Mouse (Mus musculus): ENCODE measurements around the gene Sema5a.

Gene Sema5a

DNA sequence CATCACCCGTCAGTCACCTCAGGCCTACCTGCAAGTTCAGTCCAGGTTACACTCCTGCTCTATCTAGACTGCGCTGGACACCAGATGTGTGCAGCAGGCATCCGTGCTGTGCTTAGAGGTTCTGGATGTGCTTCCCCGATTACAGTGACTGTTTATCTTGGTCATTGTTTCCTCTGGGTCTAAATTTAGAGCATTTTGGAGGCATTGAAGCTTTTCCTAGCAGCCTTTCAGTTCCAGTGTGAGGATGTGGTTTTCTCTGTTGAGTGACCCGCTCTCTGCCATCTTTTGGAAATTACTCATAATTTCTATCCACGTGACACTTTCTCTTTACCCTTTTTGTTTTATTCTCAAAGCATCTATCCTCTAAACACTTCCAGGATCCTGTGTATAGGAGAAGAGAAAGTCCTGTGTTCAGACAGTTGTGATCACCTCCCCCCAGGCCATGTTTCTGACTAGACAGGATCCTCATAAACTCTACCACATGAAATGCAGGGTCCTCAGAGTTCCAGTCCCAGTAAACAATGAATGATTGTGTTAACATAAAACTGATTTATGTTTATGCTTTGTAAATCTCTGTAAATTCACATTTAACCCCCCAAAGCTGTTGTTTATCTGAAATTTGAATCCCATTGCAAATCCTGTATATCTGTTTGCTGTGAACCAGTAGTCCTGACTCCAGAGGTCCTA, 62.1 kb downstream of the Sema5a start:
- DNase-seq (ENCODE audit: extremely low spot score) = no peak

DNA sequence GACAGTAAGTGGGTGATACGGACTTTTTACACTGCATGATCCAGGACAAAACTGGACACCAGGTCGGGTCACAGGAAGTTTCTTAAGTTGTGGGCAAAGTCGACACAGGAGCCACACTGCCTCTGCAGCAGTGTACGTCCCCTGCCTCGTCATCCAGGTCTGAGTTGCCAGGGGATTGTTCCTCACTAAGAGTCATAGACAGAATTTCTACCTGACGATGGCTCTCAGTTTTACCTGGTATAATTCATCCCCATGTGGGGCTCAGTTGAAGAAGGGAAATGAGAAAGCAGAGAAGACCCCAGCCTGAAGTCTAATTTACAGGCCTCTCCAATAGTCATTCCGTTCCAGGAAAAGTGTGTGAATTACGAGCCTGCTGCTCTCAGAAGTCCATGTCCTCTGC, 66.2 kb downstream of the Sema5a start:
- DNase-seq (ENCODE audit: extremely low spot score) = no peak

DNA sequence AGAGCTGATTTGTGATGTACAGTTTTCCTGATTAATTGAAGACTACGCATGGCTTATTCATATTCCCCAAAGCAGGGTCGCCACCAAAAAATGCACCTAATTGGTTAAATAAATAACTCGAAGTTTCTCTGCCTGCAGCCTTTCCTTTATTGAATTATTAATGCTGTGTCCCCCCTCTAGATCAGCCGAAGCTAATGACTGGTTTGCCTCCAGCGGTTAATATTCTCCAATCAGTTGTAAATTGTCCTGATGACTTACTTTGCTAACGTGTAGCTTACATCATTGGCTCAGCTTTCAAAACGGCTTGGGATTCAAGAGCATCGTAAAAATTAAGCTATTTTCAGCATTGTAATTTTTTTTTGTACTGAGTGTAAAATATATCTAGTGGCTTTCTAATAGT, 66.7 kb downstream of the Sema5a start:
- DNase-seq (ENCODE audit: extremely low spot score) = no peak

DNA sequence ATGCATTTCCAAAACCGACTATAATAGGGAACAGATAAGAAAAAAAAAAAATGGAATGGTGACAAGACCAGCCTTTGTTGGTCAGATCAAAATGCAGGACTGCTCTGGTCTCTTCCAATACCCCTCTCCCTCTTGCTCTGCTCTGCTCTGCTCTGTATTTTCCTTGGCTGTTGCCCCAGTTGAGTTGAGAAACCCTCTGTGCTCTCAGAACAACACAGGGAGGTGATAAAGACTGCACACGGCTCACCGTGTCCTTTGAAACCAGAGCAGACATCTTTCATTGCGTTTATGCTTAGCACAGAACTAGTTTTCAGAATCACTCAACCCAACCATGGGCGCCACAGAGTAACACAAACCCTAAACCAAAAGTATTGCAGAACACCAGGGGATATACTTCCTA, 72.5 kb downstream of the Sema5a start:
- DNase-seq (ENCODE audit: extremely low spot score) = no peak

DNA sequence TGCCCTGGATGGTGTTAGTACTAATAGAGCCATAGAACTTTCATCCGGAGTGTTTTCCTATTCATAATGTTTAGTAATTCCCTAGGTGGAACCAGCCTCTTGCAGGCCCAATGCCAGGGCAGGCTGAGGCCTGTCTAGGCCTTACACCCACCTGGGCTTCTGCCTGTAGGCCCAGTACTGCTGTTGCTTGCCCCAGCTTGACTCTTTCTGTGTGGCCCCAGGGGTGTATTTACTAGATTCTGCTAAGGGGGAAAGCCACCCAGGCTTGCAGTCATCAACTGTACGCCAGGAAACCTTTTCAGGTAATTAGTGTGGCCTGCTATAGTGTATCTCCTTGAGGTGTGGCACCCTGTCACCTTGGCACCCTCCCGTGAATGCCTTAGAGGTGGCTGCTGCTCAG, 76.1 kb downstream of the Sema5a start:
- DNase-seq (ENCODE audit: extremely low spot score) = no peak

DNA sequence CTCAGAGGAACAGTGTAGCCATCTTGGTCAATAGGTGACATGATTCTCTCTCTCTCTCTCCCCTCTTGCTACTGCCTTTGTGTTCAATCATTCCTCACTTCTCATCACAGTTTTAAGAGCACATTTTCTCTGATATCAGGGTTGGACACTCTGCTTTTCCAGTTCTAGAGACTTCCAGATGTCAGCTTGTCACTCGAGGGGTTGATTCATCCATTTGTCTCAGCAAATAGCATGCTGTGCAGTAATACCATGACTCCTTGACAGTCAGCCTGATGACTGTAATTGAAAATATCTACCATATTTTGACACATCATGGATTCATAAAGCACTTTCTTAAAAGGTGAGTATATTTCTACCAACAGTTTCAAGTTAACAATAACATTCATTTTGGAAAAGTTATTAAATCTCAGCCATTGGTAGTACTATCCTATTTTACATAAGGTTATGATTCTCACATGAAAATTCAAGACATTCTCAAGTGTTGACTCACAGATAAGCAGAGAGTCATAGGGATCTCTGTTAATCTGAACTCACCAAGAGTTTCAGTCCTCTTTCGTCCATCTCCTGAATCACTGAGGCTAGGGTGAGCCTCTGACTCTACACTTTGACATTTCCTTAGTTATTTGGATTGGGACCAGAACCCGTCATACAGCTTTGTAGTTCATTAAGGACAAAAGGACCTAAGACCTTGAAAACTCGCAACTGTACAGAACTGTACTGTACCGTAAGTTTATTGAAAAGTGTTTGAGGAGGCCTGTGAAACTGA, 78.0 kb downstream of the Sema5a start:
- DNase-seq (ENCODE audit: extremely low spot score) = no peak

DNA sequence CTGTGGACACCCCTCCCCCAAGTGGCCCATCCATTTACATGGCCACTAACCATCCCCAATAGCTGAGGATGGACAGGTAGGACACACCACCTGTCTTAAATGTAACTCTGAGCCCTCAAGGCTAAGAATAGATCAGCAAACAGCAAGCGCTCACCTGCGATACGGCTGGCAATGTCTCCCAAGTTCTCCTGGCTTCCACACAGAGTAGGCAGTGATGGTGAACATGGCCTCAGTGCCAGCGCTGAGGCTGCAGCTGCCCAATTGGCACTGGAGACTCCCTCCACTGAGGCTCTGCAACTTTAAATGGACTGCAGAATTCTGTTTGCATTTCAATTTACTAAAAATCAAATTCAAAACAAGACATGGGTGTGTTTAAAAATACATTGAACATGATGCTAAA, 78.6 kb downstream of the Sema5a start:
- no peak for DNase-seq (ENCODE audit: extremely low spot score)

DNA sequence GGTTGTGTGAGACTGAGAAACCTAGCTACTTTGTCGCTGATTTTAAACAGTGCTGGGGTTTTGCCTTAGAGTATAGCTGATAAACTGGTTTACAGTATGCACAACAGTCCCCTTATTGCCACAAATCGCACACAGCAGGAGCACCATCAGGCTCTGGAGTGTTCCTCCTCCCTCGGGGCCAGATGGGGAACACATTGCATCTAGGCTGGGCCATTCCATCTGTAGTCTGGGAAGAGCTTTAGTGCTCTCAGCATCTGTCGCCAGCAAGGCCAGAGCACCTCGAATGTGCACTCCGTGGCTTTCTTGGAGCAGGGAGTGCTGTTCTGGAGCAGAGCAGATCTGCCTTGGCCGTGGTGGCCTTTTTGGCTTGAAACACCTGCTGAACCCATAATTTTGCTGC, 79.5 kb downstream of the Sema5a start:
- no peak for DNase-seq (ENCODE audit: extremely low spot score)

DNA sequence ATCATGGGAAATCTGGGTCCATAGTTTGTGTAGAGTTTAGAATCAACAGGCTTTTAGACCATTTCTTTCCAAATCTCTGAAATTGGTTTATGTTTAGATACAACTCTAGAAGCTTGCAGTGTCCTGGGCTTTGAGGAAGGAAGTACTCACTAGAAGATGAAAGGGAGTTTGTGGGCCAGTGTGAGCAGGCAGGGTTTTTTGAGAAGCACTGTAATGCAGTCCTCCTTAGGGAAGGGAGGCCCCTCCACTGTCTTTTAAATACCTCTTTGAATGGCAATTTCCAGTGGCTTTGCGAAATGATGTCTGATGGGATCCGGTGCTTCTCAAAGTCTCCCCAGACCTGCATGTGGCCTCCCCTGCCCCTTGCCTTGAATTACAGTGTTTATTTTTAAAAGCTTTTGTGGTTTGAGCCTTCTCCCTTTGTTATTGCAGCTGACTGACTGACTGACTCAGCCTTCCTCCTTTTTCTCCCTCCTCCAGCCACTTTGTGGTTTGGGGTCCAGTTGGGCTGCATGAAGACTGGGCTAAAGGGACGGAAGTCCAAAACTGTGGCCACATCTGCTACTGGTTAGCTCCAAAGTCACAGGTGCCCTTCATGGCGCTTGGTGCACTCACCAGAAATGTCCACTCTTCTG, 83.9 kb downstream of the Sema5a start:
- peak; percentile 44 for DNase-seq (ENCODE audit: extremely low spot score)

DNA sequence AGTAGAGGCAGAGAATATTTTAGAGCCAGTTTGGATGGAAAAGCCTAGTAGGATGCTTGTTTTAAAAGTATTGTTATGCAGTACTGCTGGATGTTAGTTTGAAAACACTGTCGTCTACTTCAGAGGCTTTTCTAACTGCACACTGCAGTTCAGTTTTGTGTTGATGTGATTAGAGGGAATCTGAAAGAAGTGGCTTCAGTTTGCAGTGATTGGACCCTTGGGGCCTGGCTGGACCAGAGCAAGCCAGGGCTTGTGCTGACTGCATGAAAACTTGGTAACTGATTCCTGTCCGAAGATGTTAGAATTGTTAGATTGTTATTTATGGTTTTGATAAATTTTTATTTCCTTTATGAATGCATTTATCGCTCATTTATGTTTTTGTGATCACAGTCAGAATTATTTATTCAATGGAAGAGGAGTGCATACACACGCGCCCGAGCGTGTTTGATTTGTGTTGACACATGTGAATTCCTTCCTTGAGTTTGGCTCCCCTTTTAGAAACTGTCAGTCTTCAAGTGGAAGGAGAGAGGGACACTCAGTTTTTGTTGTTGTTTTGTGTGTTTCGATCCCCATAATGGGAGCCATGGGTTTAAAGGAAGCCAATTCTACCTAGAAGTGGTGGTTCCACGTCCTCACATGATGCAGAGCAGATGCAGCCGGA, 85.2 kb downstream of the Sema5a start:
- no peak for DNase-seq (ENCODE audit: extremely low spot score)

DNA sequence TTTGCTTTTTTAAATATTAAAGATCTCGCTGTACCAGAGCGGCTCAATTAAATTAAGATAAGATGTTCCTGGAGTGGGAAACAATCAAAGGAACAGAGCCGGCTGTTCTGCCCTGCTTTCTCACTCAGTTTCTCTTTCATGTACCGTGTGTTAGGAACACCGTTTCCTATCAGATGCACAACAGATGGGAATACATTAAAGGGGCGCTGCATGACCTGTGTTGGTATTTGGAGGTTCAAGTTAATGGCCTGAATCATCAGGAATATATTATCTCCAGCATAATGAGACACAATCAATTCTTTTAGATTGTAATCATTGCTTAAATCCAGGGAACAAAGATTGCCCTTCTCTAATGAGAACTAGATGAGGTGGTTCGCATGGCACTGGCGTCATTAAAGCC, 85.8 kb downstream of the Sema5a start:
- DNase-seq (ENCODE audit: extremely low spot score) = no peak

DNA sequence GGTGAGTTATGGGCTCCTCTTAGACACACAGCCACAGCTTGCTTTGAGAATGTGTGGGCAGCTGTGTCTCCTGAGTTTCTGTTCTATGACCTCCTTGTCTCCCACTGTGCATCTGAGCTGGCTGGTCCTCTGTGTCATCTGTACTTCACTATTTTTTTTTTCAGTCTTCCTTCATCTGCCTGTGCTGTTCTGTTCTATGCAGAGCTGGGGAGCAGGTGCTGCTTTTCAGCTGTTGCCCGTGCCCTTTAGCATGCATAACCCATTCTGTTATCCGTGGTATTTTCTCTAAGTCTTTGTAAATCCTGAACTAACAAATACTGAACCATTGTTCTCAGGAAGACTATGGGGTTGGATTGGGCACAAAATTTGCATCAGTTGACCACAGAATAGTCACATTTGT, 86.4 kb downstream of the Sema5a start:
- DNase-seq (ENCODE audit: extremely low spot score) = no peak

DNA sequence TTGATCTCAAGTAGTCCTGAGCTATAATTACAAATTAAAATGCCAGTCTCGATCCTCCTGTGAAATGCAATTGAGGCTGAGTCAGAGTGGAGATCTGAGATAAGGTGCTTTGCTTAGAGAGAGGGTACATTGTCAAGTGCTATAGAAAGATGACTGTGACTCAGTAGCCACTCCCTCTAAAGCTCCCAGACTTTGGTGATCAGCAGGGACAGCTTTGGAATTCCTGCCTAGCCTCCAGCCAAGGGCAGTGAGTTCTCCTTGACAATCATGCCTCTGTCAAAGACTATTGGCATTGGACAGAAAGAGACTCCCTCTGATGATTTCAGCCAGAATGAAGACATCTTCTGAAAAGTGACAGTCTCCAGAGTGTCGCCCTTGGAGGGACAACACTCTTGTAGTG, 88.8 kb downstream of the Sema5a start:
- no peak for DNase-seq (ENCODE audit: extremely low spot score)

DNA sequence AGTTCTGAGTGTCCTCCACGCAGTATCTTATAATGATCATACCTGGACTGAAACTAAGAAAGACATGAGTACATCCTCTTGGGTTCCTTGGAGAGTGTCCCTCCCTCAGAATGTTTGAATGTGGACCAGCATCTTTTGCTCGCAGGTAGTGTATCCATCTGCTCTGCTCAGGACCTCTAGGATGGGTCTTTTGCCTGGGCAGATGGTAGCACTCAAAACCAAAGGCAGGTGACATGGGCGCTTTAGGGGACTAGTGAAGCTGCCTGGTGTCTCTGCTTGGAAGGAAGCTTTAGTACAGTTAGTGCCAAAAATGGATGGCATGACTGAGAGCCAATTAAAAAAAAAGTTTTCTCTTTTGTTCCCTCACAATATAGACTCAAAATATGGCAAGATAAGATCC, 93.2 kb downstream of the Sema5a start:
- no peak for DNase-seq (ENCODE audit: extremely low spot score)

DNA sequence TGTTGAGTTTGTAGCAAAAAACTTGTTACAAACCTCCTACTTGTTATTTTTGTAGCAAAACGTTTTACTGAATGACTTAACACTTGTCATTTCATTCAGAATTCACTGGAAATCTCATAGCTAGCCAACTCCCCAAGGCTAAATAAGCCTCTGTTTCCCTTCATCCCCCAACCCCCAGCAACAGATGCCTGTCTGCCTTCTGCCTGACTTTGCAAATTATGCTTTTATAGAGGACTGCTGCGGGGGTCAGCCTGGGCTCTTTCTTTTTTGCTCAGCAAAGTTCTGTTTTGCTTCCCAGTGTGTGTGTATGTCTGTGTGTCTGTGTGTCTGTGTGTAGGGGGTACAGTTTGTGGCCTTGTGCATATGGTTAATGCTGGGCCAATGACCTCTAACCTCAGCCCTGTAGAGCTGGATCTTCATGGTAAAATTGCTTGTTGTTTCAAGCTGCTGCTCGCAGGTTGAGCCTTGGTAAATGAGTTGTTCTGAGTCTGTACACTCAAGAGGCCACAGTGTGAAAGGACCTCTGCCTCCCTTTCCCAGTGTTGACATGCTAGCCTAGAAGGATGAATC, 94.2 kb downstream of the Sema5a start:
- DNase-seq (ENCODE audit: extremely low spot score) = peak; percentile 27

DNA sequence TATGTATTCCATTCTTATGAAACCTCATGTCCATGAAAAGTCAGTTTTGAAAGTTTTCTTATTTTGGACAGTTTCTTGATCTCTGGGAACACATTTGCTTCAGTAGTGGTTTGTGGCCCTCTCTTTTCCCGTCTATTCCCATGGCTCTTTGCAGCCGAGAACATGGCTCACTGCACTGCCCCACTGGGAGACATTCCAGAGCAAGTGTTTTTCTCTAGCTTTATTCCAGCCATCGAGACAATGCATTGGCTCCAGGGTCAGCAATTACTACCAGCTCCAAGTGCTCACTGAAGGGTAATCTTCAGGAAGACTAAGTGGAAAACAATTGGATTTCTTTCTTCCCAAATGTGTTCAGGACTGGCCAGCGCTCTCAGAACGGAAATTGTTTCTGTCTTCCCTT, 94.8 kb downstream of the Sema5a start:
- DNase-seq (ENCODE audit: extremely low spot score) = no peak

DNA sequence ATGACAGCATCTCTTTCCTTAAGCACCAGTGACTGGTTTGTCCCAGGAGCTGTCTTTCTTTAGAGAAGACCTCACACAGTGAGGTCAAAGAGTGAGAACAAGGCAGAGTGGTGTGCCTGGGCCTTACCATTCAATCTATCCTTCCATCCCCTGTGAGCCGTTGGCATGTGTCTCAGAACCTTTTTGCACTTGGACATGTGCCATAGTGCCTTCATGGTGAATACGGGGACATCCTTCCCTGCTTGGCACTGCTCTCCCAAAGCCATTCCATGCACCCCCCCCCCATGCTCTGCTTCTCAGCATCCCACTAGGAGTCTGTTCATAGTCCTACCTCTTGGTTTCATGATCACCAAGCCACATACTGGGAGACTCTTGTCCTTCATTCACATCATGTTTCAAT, 96.8 kb downstream of the Sema5a start:
- DNase-seq (ENCODE audit: extremely low spot score) = no peak

DNA sequence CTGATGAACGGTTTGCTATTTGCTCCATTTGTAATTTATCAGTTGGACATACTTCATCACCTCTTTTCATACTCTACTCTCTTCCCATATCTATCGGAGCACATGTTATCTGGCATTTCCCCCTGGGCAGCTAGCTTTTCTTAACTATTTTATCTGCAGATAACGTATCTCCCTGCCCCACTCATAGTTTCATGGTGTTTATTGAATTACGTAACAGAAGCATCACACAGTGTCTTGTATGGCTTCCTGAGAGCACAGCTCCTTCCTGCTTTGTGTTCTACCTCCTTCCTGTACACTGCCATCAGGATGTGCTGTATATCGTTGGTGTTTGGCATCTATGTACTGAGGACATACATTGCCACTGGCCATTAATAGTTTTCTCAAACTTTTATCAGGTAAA, 98.9 kb downstream of the Sema5a start:
- DNase-seq (ENCODE audit: extremely low spot score) = no peak

DNA sequence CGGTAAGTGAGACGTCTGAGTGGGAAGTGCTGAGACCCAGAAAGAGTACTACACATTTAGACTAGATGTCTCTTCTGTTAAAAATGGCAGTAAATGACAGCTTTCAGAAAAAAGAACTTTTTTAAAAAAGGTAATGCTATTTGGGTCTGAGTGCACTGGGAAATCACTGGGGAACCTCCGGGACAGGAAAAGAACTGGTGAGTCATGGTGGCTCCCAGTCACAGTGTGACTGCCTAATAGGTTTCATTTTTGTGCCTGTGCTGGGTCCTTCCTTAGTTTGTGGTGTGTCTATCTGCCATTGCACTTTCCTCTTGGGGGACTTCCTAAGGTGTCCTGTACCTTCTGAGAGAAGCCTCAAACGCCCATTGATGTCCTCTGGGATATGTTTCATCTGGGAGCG, 102.7 kb downstream of the Sema5a start:
- no peak for DNase-seq (ENCODE audit: extremely low spot score)

DNA sequence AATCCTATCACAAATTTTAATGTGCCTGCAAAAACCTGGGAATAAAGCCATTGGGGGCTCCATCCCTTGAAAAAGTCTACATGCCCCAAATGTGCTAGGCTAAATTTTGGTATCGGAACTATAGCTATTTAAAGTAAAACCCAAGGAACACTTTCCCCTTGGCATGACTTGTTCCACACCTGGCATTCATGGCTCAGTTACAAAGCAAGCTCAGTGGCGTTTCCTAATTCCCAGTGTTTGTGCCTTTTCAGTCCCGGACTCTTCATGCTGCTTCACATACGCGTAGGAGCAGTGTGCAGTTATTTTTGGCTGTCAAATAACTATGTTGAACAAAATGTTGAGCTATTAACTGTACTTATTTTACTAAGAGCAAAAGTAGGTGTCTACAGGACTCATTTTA, 104.7 kb downstream of the Sema5a start:
- no peak for DNase-seq (ENCODE audit: extremely low spot score)

DNA sequence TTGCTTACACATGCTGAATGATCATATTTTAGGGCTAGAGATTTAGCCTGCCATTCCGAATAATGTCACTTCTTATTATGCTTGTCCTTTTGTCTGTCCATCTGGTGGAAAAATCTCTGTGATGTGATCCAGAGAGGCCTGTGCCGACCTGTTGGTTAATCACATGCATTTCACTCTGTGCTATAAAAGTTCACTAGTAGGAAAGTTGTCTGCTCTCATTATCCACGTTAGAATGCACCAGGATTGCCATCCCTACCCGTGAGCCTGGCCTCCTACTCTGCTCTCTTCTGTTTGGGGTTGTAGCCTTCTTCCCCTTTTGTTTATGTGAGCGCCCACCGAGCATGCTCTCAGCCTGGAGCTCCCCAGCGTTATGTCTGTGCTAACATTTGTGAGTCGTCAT, 108.4 kb downstream of the Sema5a start:
- no peak for DNase-seq (ENCODE audit: extremely low spot score)

DNA sequence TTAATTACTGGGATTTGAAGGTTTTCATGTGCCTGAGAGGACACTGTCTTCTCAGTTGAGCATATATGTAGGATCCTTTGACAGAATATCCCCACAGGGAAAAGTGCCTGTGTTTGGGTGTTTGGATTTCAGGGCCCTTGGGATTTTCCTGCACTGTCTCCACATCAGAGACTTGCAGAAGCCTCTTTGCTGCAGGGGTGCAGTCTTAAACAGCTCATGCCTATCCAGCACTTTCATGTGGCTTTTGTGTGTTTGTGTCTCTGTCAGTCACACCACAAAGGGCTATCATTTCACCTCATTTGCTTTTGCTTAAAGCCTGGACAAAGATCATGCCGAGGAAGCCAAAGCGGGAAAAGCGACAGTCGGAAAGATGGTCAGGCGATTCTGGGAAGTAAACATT, 108.9 kb downstream of the Sema5a start:
- DNase-seq (ENCODE audit: extremely low spot score) = peak; percentile 6

All from embryo, embryonic 9.5 days (tissue).